Mouse (Mus musculus) 416B (cell line): ENCODE results near the gene Ifnk.

ENCODE experiments used
- DNase-seq: peaks from one replicate; pipeline ENCODE4 v3.0.0; 2011; ENCODE audit warnings: low read depth

The Ifnk gene

DNA sequence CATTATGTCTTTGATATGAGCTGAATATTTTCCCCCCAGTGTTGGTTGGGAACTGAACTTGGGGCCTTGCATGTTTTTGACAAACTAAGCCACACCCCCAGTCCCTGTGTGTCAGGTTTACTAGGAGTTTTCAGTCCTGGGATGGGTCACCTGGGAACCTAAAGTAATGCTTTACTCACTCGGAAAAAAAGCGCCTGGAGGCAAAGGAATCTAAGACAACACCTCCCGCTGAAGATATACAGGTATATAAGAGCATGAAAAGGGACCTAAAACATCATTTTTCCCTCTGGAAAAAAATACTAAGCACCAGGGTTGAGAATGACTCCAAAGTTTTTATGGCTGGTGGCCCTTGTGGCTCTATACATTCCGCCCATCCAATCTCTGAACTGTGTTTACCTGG lies at the start of gene Ifnk:
Gene Ifnk (plus strand): TSS at position 301 of the 400 bp plus-strand sequence.
- DNase-seq: no peak

DNA sequence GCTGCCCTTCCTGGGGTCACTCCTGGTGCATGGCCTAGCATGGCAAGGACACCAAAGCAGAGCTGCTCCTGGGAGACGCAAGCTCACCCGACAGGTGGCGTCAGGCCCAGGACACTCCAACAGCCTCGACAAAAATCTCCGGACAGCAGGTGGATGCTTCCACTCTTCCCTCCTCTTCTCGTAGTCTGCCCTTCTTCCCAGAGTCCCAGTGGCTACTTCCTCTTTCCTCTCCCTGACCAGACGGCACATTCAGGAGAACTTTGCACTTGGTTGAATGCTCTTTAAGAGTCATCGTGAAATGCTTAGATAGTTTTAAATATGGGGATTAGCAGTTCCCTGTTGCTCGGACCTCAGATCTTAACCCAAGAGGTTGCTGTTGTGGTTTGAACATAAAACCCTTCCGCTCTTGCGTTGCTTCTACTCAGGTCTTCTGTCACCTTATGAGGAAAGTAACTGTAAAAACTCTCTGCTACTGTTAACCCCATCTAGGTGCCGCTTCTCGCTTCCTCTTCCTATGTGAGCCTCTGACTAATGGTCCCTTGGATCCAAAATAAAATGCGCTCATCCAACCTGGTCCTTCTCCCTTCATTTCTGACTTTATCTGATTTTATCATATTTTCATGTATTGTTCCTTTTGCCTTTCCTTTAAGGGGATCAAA lies 46.6 kb upstream of the Ifnk start:
- no peak for DNase-seq

- no peak for DNase-seq
Observed at GRCm38 (mm10) chr4:35112452-35112851, 39.4 kb upstream of the Ifnk start.

- DNase-seq: no peak
Observed at GRCm38 (mm10) chr4:35113516-35114248, 38.2 kb upstream of the Ifnk start.

GRCm38 (mm10) chr4:35114950-35115349 lies 36.9 kb upstream of the Ifnk start:
- no peak for DNase-seq

DNA sequence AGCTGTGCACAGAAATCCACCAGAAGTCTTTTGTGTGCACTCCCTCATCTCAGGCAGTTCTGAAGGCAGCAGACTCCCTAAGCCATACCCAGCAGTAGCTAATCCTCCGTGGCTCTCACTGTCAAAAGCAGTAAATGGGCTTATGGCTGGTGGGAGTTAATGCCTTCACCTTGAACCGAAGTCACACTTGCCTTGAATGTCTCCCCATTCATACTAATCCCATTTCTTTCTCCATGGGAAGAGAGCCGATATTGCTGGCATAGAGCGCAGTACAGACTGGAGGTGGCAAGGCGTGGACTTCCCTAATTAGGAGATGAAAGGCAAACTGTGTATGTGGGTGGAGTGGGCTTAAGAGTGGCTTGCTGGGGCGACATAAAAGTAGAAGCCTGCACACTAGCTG lies 35.9 kb upstream of the Ifnk start:
- no peak for DNase-seq

DNA sequence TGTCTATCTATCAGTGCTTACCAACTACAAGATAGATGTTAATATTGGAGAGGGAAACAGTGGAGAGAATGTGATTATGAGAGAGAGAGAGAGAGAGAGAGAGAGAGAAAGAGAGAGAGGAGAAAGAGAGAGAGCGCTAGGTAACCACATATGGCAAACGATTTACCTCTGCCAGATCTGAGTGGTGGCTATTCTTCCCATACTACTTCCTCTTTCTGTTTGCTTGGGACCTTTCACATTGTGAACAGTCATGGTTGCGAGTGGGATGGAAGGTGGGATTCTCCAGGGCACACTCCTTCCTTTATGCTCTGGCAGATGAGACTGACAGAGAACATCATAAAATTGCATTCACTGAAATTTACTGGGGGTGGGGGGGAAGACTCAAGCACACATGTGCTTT lies 34.7 kb upstream of the Ifnk start:
- DNase-seq: no peak

DNA sequence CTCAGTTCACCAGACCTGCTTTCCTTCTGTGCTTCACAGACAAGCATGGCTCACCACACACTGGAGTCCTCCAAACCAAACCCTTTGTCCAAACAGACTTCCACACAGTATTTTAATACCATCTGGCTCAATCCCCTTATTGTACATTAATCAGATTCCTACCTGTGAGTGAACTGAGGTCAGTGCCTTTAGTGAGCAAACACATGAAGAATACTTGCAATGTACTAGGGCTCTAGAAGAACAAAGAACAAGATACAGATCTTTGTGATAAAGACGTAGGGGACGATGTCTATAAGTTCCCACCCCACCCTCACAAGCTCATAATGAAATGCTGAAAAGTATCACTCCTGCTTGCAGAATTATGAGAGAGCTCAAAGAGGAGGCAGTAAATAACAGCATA lies 33.0 kb upstream of the Ifnk start:
- DNase-seq: no peak

GRCm38 (mm10) chr4:35120159-35120558 lies 31.7 kb upstream of the Ifnk start:
- no peak for DNase-seq

- no peak for DNase-seq
Observed at GRCm38 (mm10) chr4:35120575-35120974, 31.3 kb upstream of the Ifnk start.

GRCm38 (mm10) chr4:35121060-35121459 lies 30.8 kb upstream of the Ifnk start:
- DNase-seq: no peak

GRCm38 (mm10) chr4:35123087-35123486 lies 28.8 kb upstream of the Ifnk start:
- DNase-seq: no peak

DNA sequence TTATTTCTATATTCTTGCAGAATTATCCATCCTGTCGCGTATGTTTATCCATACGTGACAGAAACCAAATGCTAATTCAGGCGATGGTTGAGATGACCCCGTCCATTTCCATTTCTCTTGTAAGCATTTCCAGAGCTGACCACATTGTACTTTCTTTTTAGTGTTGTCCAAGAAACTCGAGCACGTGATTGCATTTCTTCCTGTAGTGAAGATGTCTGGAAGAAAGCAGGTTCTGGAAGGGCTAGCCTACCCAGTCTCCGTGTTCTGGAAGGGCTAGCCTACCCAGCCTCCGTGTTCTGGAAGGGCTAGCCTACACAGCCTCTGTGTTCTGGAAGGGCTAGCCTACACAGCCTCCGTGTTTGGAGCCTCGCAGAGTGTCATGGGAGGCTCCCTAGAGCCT lies 27.8 kb upstream of the Ifnk start:
- DNase-seq: no peak

DNA sequence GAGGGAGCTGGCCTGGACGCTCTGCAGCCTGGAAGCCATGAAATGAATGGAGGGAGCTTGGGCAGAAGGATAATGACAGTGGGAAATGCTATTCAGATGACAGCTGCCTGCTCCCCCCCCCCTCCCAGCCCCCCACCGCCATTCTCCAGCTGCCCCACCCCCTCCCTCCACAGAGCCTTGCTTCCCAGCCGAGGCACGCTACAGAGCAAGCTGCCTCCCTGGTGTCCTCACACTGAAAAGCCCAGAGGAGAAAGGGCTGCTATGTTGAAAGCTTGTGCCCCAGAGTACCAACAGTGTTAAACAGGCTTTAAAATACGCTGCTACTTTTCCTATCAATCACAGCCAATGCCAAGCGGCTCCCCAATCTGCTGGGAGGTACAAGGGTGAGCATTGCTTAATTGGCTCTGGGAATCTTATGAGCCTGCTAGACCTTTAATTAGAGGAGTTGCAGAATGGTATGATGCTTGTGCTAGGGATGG lies 26.5 kb upstream of the Ifnk start:
- DNase-seq: no peak

GRCm38 (mm10) chr4:35126776-35127175 lies 25.1 kb upstream of the Ifnk start:
- no peak for DNase-seq

GRCm38 (mm10) chr4:35127759-35128158 lies 24.1 kb upstream of the Ifnk start:
- DNase-seq: no peak

- DNase-seq: peak; percentile 77
Observed at GRCm38 (mm10) chr4:35130411-35130948, 21.4 kb upstream of the Ifnk start.

DNA sequence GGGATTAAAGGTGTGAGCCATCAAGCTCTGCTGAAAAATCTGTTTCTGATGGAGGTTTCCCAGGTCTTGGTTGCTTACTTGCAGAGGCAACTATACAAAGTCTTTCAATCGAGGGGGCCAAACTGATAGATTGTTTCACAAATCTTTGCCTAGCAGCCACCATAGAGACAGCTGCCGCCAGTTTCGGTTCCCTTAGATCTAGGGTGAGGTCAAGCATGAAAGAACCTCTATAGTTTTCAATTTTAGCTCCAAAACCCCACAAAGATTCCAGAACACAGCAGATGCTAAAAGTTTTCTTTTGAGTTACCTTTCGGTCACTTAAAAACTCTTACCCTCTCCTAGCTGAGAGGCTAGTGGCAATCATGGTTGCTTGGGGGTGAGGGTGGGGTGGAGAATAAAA lies 20.3 kb upstream of the Ifnk start:
- no peak for DNase-seq

DNA sequence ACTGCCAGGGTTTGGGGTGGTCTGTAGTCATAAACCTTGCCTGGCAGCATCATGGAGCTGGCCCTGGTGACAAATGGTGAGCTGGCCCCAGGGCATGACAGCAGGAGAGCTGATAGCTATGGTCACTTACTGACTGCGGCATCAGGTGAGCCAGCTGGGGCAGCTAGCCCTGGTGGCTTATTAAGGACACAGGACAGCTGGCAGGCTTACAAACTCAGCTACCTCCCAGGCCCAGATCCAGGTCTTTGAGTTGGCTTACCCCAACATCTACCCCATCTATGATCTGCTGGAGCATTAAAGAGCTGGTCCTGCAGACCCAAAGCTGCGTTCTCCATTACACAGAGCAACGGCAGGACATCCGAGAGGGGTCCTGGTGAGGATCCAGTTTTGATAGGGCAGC lies 18.4 kb upstream of the Ifnk start:
- no peak for DNase-seq

DNA sequence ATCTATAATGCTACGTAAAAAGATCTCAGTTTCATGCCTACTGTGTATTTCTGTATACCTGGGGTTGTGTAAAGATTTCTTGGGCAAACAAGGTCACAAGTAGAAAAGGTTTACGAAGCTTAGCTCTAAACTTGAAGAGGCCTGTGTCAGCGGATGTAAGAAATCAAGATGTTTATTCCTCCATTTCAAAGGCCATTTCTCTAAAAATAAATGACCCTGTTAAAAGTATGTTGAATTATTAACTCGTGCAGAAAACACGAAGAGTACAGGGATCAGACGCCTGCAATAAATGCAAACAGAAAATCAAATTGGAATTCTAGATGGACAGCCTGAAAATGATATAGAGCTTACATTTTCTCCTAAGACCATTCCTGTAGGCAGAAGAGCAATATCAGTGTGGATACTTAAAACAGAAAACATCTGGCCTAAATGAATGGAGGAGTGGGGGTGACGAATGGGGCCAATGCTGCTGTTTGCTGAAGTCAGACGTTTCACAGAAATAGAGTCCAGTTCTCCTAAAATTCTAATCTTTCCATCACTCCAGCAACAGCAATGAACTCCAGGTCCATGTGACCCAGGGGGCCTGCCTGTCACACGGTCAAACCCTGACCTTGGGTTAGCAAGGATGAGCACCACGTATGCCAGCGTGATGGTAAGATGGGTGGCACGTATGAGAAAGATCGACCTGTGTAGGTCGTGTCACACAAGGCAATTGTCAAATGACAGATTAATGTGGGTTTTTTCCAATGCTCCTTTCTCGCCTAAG lies 16.8 kb upstream of the Ifnk start:
- DNase-seq: no peak

GRCm38 (mm10) chr4:35135806-35136205 lies 16.1 kb upstream of the Ifnk start:
- DNase-seq: no peak

GRCm38 (mm10) chr4:35136996-35137395 lies 14.9 kb upstream of the Ifnk start:
- no peak for DNase-seq

DNA sequence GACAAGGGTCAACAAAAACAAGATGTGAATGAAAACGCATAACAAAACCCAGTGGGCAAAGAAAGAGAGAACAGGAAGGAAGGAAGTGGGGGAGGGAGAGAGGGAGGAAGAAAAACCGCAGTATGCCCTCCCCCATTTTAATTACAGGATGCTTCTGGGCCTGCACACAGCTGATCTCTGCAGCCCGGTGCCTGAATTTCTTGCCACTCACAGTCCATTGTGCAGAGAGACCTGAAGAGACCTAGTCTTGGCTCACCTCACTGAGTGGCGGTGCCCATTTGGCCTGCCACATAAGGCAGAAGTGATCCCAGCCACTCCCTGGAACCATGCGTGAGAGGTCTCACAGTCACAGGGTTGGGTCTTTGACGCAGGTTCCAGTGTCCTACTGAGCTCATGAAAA lies 13.8 kb upstream of the Ifnk start:
- no peak for DNase-seq
